Mouse (Mus musculus): ENCODE data around the gene Mmp24.

DNA sequence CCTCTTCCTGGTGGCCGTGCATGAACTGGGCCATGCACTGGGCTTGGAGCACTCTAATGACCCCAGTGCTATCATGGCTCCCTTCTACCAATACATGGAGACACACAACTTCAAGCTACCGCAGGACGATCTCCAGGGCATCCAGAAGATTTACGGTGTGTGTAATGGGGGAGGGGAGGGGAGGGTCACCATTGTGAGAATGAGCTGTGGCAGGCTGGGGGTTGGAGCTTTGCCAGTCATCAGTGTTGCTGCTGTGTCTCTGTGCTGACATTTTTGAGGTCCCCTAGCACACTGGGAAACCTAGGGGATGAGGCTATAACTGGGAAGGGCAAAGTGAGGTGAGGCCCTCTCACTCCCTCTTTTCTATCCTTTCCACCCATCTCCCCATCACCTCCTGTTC is 32.3 kb downstream of the Mmp24 start:
- TF ChIP-seq CTCF (IDR thresholded peaks at IDR 0.05; ENCODE audit: low read depth, low read length), result no peak
- no peak for TF ChIP-seq POLR2A (IDR thresholded peaks at IDR 0.05; ENCODE audit: insufficient read depth, low read length)
- no peak for TF ChIP-seq EP300 (IDR thresholded peaks at IDR 0.05; ENCODE audit: insufficient read depth, low read depth, low read length)
